Mouse (Mus musculus): ENCODE results near the gene Vegfd. TPM values are rescaled to one million over a fixed set of nuclear protein-coding genes. Genes with fewer than 3 reads are reported as not detected.

Vegfd gene
- polyA plus RNA-seq, 1 experiment from 2014 or later = 20.3 TPM

GRCm38 (mm10) chrX:164420518-164420917 is 47.3 kb downstream of the Vegfd start:
- no peak overlapping the region for H3K27ac ChIP-seq
- H3K4me2 ChIP-seq = peak overlapping the region; percentile 51
- peaks cover 17% of the 10 kb centered on the region for H3K36me3 ChIP-seq
- H3K27me3 ChIP-seq = peaks cover 45% of the 10 kb centered on the region
- ATAC-seq (replicated peaks; ENCODE audit: low FRiP score) = no peak
- H3K9ac ChIP-seq = peak overlapping the region; percentile 56
- H3K4me3 ChIP-seq (replicated peaks) = peak overlapping the region; percentile 60
- no peaks in the 10 kb centered on the region for H3K9me3 ChIP-seq (replicated peaks)
- H3K4me1 ChIP-seq = 0 out of 2 replicates have a peak, but pooled peaks cover 8% of the 10 kb centered on the region
- WGBS = 47% methylated on average over 3 of the region's 3 CpGs

GRCm38 (mm10) chrX:164424821-164425220 is 51.6 kb downstream of the Vegfd start:
- peaks cover 42% of the 10 kb centered on the region for H3K27me3 ChIP-seq
- 0 out of 2 replicates have a peak, but pooled peaks cover 8% of the 10 kb centered on the region for H3K4me1 ChIP-seq
- no peak overlapping the region for H3K4me3 ChIP-seq (replicated peaks)
- no peak overlapping the region for H3K9ac ChIP-seq
- H3K9me3 ChIP-seq (replicated peaks) = no peaks in the 10 kb centered on the region
- no peak for ATAC-seq (replicated peaks; ENCODE audit: low FRiP score)
- H3K27ac ChIP-seq = no peak overlapping the region
- H3K36me3 ChIP-seq = peaks cover 27% of the 10 kb centered on the region
- 83% methylated on average over 1 of the region's 1 CpGs for WGBS
- H3K4me2 ChIP-seq = no peak overlapping the region

- ATAC-seq (replicated peaks; ENCODE audit: low FRiP score) = no peak
- peaks cover 28% of the 10 kb centered on the region; the same call in 1 of the 2 replicates for H3K27me3 ChIP-seq
- H3K4me1 ChIP-seq = no peaks in the 10 kb centered on the region
- no peaks in the 10 kb centered on the region for H3K9me3 ChIP-seq (replicated peaks)
- no peak overlapping the region for H3K27ac ChIP-seq
- no peak overlapping the region for H3K4me3 ChIP-seq (replicated peaks)
- 93% methylated on average over 4 of the region's 4 CpGs for WGBS
- H3K9ac ChIP-seq = no peak overlapping the region
- peaks cover 44% of the 10 kb centered on the region for H3K36me3 ChIP-seq
- no peak overlapping the region for H3K4me2 ChIP-seq
These were observed 54.1 kb downstream of the Vegfd start for GRCm38 (mm10) chrX:164427295-164427694.

DNA sequence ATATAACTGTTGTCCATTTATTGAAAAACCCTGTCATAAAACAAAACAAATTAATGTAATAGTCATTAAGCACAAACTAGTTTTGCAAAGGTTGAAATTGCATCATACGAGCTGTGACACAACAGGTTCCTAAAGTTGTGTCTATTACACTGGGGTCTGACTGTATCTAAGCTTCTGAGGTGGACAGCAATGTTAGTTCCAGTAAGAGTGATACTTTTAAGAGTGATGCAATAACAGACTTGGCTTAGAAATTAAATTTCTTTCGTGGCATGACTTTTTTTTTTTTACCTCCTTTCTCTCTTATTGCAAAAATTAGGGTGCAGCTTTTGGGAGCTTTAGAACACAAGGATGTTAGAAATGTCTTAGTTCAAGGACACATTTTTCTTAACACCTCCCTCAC is 55.0 kb downstream of the Vegfd start:
- H3K4me3 ChIP-seq (replicated peaks) = no peak overlapping the region
- no peaks in the 10 kb centered on the region for H3K9me3 ChIP-seq (replicated peaks)
- no peak overlapping the region for H3K27ac ChIP-seq
- no peak for ATAC-seq (replicated peaks; ENCODE audit: low FRiP score)
- H3K4me1 ChIP-seq = no peaks in the 10 kb centered on the region
- WGBS = 87% methylated on average over 2 of the region's 2 CpGs
- peaks cover 20% of the 10 kb centered on the region; the same call in 1 of the 2 replicates for H3K27me3 ChIP-seq
- H3K36me3 ChIP-seq = peaks cover 43% of the 10 kb centered on the region
- no peak overlapping the region for H3K9ac ChIP-seq
- H3K4me2 ChIP-seq = no peak overlapping the region

- Histone ChIP-seq H3K27me3 (peaks cover 13% of the 10 kb centered on the region), H3K4me1 (no peaks in the 10 kb centered on the region), H3K4me2 (no peak overlapping the region), H3K27ac (0 out of 2 replicates have a peak overlapping the region, but pooled peaks have one; percentile 13), H3K9me3 (replicated peaks) (no peaks in the 10 kb centered on the region), H3K9ac (no peak overlapping the region), H3K36me3 (peaks cover 40% of the 10 kb centered on the region), H3K4me3 (replicated peaks) (no peak overlapping the region)
- ATAC-seq (replicated peaks; ENCODE audit: low FRiP score) = no peak
- 76% methylated on average over 6 of the region's 6 CpGs for WGBS
These were observed 57.4 kb downstream of the Vegfd start for GRCm38 (mm10) chrX:164430621-164431020.

GRCm38 (mm10) chrX:164431133-164431532 is 58.0 kb downstream of the Vegfd start:
- peaks cover 16% of the 10 kb centered on the region for H3K27me3 ChIP-seq
- 0 out of 2 replicates have a peak overlapping the region, but pooled peaks have one; percentile 13 for H3K27ac ChIP-seq
- H3K36me3 ChIP-seq = peaks cover 40% of the 10 kb centered on the region
- no peak for ATAC-seq (replicated peaks; ENCODE audit: low FRiP score)
- H3K4me3 ChIP-seq (replicated peaks) = no peak overlapping the region
- H3K9ac ChIP-seq = no peak overlapping the region
- no peaks in the 10 kb centered on the region for H3K9me3 ChIP-seq (replicated peaks)
- WGBS = 87% methylated on average over 2 of the region's 2 CpGs
- H3K4me1 ChIP-seq = no peaks in the 10 kb centered on the region
- H3K4me2 ChIP-seq = no peak overlapping the region

DNA sequence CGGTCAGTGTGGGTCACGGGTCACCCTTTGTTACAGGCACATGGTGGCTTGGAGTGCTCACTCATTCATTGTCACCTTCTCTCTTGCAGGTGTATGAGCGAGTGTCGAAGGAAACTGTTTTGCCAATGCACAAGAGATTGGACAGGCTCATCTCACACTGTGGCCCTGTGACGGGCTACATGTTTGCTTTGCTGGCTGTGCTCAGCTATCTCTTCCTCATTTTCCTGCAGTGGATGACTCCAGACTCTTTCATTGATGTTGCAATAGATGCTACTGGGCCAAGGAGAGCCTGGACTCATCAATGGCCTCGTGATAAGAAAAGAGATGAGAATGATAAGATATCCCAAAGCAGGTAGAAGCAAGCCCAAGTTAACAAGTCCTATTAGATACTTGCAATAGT is 58.4 kb downstream of the Vegfd start:
- Histone ChIP-seq H3K9me3 (replicated peaks) (no peaks in the 10 kb centered on the region), H3K4me1 (no peaks in the 10 kb centered on the region), H3K4me2 (no peak overlapping the region), H3K4me3 (replicated peaks) (no peak overlapping the region), H3K36me3 (peaks cover 40% of the 10 kb centered on the region), H3K27me3 (peaks cover 16% of the 10 kb centered on the region), H3K27ac (no peak overlapping the region), H3K9ac (no peak overlapping the region)
- ATAC-seq (replicated peaks; ENCODE audit: low FRiP score) = no peak
- WGBS = 89% methylated on average over 6 of the region's 6 CpGs

DNA sequence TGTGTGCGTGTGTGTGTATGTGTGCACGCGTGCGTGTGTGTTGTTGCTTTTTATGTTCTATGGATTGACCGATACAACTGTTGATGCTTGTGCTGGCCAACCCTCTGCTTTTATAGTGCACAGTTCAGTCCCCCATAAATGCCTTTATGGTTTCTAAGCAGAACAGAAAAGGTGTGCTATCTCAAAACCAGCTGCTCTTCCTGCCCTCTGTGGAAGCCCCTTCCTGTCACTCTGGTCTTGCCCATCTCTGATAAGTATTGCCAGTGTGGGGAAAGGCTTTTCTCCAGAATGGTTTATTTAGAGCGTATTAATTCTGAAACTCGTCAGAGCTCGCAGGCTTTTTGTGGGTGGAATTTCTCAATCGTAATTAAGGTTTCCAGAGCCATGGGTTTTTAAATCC is 59.5 kb downstream of the Vegfd start:
- 97% methylated on average over 9 of the region's 9 CpGs for WGBS
- H3K4me3 ChIP-seq (replicated peaks) = no peak overlapping the region

GRCm38 (mm10) chrX:164436709-164437108 is 63.5 kb downstream of the Vegfd start, which contains the start of gene Asb11:
Asb11 (plus strand) TSS chrX:164436994.
- Histone ChIP-seq H3K4me1 (no peaks in the 10 kb centered on the region), H3K27ac (no peak within 1 kb of the TSS), H3K9ac (no peak within 1 kb of the TSS), H3K36me3 (peaks cover 19% of the 10 kb centered on the region), H3K9me3 (replicated peaks) (no peaks in the 10 kb centered on the region), H3K27me3 (peaks cover 23% of the 10 kb centered on the region), H3K4me3 (replicated peaks) (no peak within 1 kb of the TSS), H3K4me2 (no peak within 1 kb of the TSS)
- 65% methylated on average over 8 of the region's 8 CpGs for WGBS
- no peak for ATAC-seq (replicated peaks; ENCODE audit: low FRiP score)

More for the DNA sequence above, 59.5 kb downstream of the Vegfd start:
- H3K36me3 ChIP-seq = peaks cover 40% of the 10 kb centered on the region
- H3K27ac ChIP-seq = no peak overlapping the region
- no peaks in the 10 kb centered on the region for H3K9me3 ChIP-seq (replicated peaks)
- ATAC-seq (replicated peaks; ENCODE audit: low FRiP score) = no peak
- peaks cover 19% of the 10 kb centered on the region for H3K27me3 ChIP-seq
- H3K4me1 ChIP-seq = no peaks in the 10 kb centered on the region
- H3K9ac ChIP-seq = no peak overlapping the region
- H3K4me2 ChIP-seq = no peak overlapping the region

DNA sequence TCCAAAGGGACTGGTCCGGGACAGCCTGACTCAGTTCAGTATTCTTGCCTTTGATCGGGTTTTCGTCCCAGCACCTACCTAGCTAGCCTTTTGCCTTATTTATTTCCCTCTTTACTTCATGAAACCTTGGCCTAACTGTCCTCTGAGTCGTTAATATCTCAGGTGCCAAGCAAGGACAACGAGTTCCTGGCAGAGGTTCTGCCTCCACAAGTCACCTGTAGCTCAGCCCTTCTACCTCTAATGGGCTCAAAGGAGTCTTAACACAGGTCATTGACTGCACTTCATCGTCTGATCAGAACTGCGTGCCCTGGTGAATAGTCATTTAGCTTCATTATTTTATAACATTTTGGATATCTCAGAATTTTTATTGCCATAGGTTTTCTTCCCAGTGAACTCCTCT is 66.3 kb downstream of the Vegfd start:
- H3K27ac ChIP-seq = no peak overlapping the region
- H3K9me3 ChIP-seq (replicated peaks) = no peaks in the 10 kb centered on the region
- no peak overlapping the region for H3K4me3 ChIP-seq (replicated peaks)
- ATAC-seq (replicated peaks; ENCODE audit: low FRiP score) = no peak
- no peak overlapping the region for H3K4me2 ChIP-seq
- 80% methylated on average over 7 of the region's 7 CpGs for WGBS
- no peak overlapping the region for H3K9ac ChIP-seq
- peaks cover 26% of the 10 kb centered on the region for H3K27me3 ChIP-seq
- H3K36me3 ChIP-seq = no peaks in the 10 kb centered on the region
- H3K4me1 ChIP-seq = no peaks in the 10 kb centered on the region

DNA sequence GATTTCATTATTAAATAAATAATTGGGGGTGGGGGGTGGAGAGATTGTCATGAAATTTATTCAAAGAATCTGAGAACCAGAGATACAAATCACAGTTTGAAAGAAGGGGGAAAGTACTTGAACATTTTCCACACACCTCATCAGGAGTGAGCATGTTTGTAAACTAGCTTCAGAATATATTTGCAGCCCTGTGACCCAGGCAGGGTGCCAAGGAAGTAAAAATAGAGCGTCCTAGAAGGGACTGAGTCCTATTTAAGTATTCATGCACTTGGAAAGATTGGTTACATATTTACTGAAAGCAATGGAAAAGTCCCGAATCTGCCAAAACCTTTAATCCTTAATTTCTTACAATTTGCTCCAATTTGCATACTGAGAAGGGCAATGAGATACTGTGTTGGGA is 67.0 kb downstream of the Vegfd start:
- Histone ChIP-seq H3K27me3 (peaks cover 26% of the 10 kb centered on the region), H3K9ac (no peak overlapping the region), H3K27ac (no peak overlapping the region), H3K36me3 (no peaks in the 10 kb centered on the region), H3K4me3 (replicated peaks) (no peak overlapping the region), H3K4me2 (no peak overlapping the region), H3K4me1 (no peaks in the 10 kb centered on the region), H3K9me3 (replicated peaks) (no peaks in the 10 kb centered on the region)
- ATAC-seq (replicated peaks; ENCODE audit: low FRiP score) = no peak
- WGBS = 59% methylated on average over 2 of the region's 2 CpGs

- WGBS = 84% methylated on average over 3 of the region's 3 CpGs
- Histone ChIP-seq H3K9ac (no peak overlapping the region), H3K4me1 (no peaks in the 10 kb centered on the region), H3K4me2 (no peak overlapping the region), H3K27me3 (peaks cover 21% of the 10 kb centered on the region), H3K36me3 (no peaks in the 10 kb centered on the region), H3K9me3 (replicated peaks) (no peaks in the 10 kb centered on the region), H3K4me3 (replicated peaks) (no peak overlapping the region), H3K27ac (no peak overlapping the region)
- ATAC-seq (replicated peaks; ENCODE audit: low FRiP score) = no peak
These were observed 67.5 kb downstream of the Vegfd start for GRCm38 (mm10) chrX:164440703-164441102.

DNA sequence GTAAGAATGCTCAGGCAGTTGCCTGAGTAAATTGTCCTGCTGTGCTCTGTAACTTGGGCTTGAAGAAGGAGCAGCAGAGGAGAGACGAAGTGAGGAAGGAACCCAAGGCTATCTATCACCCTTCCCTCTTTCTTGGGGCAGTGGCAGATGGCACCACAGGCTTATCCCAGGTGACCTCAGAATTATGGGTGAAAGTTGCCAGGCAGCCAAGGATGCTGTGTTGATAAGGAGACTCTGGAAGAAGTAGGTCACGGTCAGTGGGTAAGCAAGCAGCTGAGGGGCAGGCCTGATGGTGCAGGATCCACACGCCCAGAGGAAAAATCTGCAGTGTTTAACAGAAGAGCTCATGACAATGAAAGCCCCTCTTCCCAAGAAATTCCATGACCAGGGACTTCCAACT is 68.1 kb downstream of the Vegfd start:
- no peak for ATAC-seq (replicated peaks; ENCODE audit: low FRiP score)
- H3K9ac ChIP-seq = no peak overlapping the region
- H3K27ac ChIP-seq = no peak overlapping the region
- peaks cover 18% of the 10 kb centered on the region for H3K27me3 ChIP-seq
- WGBS = 76% methylated on average over 3 of the region's 3 CpGs
- H3K4me1 ChIP-seq = no peaks in the 10 kb centered on the region
- H3K9me3 ChIP-seq (replicated peaks) = no peaks in the 10 kb centered on the region
- H3K4me2 ChIP-seq = no peak overlapping the region
- H3K4me3 ChIP-seq (replicated peaks) = no peak overlapping the region
- H3K36me3 ChIP-seq = no peaks in the 10 kb centered on the region
